Mouse (Mus musculus) hematopoietic multipotent progenitor cell, adult 10-12 weeks (in vitro differentiated cells): ENCODE measurements around the gene Ctnna2. TPM values are rescaled to one million over a fixed set of nuclear protein-coding genes. Genes with fewer than 3 reads are reported as not detected.

Experiments used
- polyA plus RNA-seq: library from polyadenylated mRNA; stranded (reverse); fragments of >175 nt; gene quantifications from 2 replicates; pipeline ENCODE4 v1.2.3, GENCODE M21; 2012; ENCODE audit warnings: low replicate concordance

The Ctnna2 gene
- 0.03 TPM in 1 of 2 replicates, not detected in the other for polyA plus RNA-seq

GRCm38 (mm10) chr6:77979241-77979961 is at the start of gene Ctnna2:
TSS of gene Ctnna2 (minus strand) at chr6:77979699.

DNA sequence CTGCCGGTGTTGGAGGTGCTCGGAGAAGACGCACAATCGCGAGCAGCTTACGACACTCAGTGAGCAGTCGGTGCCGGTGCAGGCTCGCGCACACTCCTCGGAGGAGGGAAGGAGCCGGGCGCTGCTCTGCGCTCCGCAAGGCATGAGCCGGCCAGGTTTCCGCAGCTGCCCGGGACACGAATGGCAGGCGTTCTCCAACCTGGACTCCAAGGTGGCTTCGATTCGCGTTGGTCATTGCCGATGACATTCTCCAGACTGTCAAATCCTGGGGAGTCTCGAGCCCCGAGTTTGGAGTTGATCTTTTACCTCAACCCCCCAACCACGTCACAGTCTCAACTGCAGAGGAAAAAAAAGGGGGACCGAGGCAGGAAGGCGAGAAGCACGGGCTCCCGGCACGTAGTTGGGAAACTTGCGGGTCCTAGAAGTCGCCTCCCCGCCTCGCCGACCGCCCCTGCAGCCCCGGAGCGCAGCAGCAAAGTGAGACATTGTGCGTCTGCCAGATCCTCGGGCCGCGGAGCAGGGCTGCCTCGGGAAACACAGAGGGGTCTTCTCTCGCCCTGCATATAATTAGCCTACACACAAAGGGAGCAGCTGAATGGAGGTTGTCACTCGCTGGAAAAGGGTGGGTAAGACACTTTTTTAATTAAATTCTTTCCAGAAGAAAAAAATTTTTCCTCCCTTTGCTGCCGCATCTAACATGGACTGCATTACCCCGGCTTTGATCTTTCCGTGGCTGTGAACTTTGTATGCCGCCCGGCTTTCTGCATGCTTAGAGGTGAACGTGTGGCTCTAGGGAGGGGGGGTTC is 736.7 kb downstream of the Ctnna2 start, which contains the start of gene Lrrtm1:
Gene Lrrtm1 (plus strand): TSS at position 89 of the 806 bp plus-strand sequence.

